ENCODE assay signal across 21 mouse cellular contexts in the genomic region with DNA sequence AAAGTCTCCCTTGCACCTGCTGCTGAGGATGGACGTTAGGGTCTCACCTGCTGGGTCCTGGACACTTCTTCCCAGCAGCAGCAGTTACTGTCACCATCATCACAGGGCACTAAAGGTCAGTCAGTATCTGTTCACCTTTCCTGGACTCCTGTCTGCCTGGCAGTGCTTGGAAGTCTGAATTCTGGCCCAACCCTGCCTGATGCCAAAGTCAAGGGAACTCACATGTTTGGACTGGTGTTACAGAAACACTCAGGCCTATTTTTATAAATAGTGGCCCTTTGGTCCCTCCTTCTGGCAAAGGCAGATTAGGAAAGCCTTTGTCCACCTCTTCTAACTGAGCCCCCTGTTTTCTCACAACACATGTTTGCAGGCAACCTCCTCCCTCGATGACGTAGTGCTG.
"Had no signal": no experiment of that assay in that cellular context is flagged by ENCODE, and none has a peak within 500 bp of the region (broad histone marks: within the 10 kb centered on the region; RNA-seq: fewer than 3 reads in every experiment).

No protein-coding gene starts in this region.

- H3K9ac ChIP-seq: limb, embryonic 13.5 days; liver, embryonic 13.5 days; lung, embryonic 14.5 days; midbrain, embryonic 12.5 days; midbrain, embryonic 15.5 days; neural tube, embryonic 12.5 days; neural tube, embryonic 15.5 days had no signal

- H3K36me3 ChIP-seq: limb, embryonic 10.5 days; limb, embryonic 13.5 days; liver, embryonic 13.5 days; midbrain, embryonic 12.5 days; midbrain, embryonic 15.5 days; neural tube, embryonic 12.5 days; neural tube, embryonic 15.5 days had no signal

- H3K4me2 ChIP-seq: limb, embryonic 13.5 days; liver, embryonic 13.5 days; lung, embryonic 14.5 days; midbrain, embryonic 12.5 days; midbrain, embryonic 15.5 days; neural tube, embryonic 12.5 days; neural tube, embryonic 15.5 days had no signal

- H3K4me3 ChIP-seq: layer of hippocampus, adult 2 months; limb, embryonic 10.5 days; limb, embryonic 13.5 days; liver, embryonic 13.5 days; midbrain, embryonic 12.5 days; midbrain, embryonic 15.5 days; neural tube, embryonic 12.5 days; neural tube, embryonic 15.5 days had no signal

- H3K4me1 ChIP-seq: liver, embryonic 13.5 days; midbrain, embryonic 12.5 days; midbrain, embryonic 15.5 days; neural tube, embryonic 12.5 days; neural tube, embryonic 15.5 days had no signal

- ATAC-seq: lung, postnatal 0 days; midbrain, embryonic 15.5 days had no signal

- H3K27ac ChIP-seq: layer of hippocampus, adult 2 months; limb, embryonic 10.5 days; limb, embryonic 13.5 days; liver, embryonic 13.5 days; macrophage; midbrain, embryonic 12.5 days; midbrain, embryonic 15.5 days; neural tube, embryonic 12.5 days; neural tube, embryonic 15.5 days; stomach, postnatal 0 days had no signal

- H3K27me3 ChIP-seq: limb, embryonic 13.5 days; liver, embryonic 13.5 days; midbrain, embryonic 12.5 days; midbrain, embryonic 15.5 days; neural tube, embryonic 12.5 days; neural tube, embryonic 15.5 days had no signal

- DNase-seq: kidney, postnatal 14 days; layer of hippocampus, adult 9-11 months; liver; liver, embryonic 13.5 days; lung, embryonic 14.5 days; right cerebral cortex, adult 18-20 months; right cerebral cortex, postnatal 14 days; right cerebral cortex, postnatal 4 days; thymus, adult 2 months; thymus, postnatal 14 days; thymus, postnatal 4 days had no signal

- H3K9me3 ChIP-seq: limb, embryonic 10.5 days; limb, embryonic 13.5 days; liver, embryonic 13.5 days; midbrain, embryonic 12.5 days; midbrain, embryonic 15.5 days; neural tube, embryonic 12.5 days; neural tube, embryonic 15.5 days had no signal
